In the genomic region with DNA sequence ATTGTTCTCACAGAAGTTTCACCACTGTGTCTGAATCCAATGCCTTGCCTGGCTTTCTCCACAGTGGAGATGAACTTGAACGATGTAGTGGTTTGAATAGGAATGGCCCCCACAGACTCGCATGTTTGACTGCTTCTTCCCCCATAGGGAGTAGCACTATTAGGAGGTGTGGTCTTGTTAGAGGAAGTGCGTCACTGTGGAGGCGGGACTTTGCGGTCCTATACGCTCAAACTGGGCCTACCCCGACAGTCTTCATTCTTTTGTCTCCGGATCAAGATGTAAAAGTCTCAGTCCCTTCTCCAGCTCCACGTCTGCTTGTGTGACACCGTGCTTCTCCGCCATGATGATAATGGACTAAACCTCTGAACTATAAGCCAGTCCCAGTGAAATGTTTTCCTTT, we compare ENCODE assay signal across 26 mouse cellular contexts.
"Had no signal": no experiment of that assay in that cellular context is flagged by ENCODE, and none has a peak within 500 bp of the region (broad histone marks: within the 10 kb centered on the region; RNA-seq: fewer than 3 reads in every experiment).

No protein-coding gene starts in this region.

- H3K36me3 ChIP-seq: heart, embryonic 13.5 days; heart, embryonic 15.5 days; hindbrain, embryonic 10.5 days; hindbrain, embryonic 12.5 days; intestine, embryonic 15.5 days; limb, embryonic 10.5 days; limb, embryonic 12.5 days; liver, embryonic 12.5 days had no signal

- H3K4me2 ChIP-seq: heart, embryonic 11.5 days; heart, embryonic 13.5 days; heart, embryonic 15.5 days; hindbrain, embryonic 12.5 days; hindbrain, embryonic 14.5 days; intestine, embryonic 15.5 days; limb, embryonic 12.5 days; liver, embryonic 12.5 days had no signal

- H3K27me3 ChIP-seq: heart, embryonic 15.5 days; hindbrain, embryonic 12.5 days; intestine, embryonic 15.5 days; liver, embryonic 12.5 days had no signal

- H3K9ac ChIP-seq: heart, embryonic 13.5 days; heart, embryonic 15.5 days; hindbrain, embryonic 12.5 days; hindbrain, embryonic 14.5 days; intestine, embryonic 15.5 days; limb, embryonic 12.5 days; liver, embryonic 12.5 days had no signal

- H3K27ac ChIP-seq: gastrocnemius, adult 2 months; heart, embryonic 13.5 days; heart, embryonic 15.5 days; hindbrain, embryonic 10.5 days; hindbrain, embryonic 12.5 days; hindbrain, embryonic 14.5 days; intestine, embryonic 15.5 days; layer of hippocampus, adult 2 months; left cerebral cortex, adult 2 months; limb, embryonic 10.5 days; limb, embryonic 12.5 days; liver, embryonic 12.5 days had no signal

- H3K4me1 ChIP-seq: heart, embryonic 13.5 days; heart, embryonic 15.5 days; liver, embryonic 12.5 days had no signal

- ATAC-seq: hindbrain, embryonic 16.5 days; inflammation-experienced regulatory T-cells, adult 6 months; intestine, embryonic 15.5 days; intestine, postnatal 0 days; liver, embryonic 12.5 days had no signal

- H3K4me3 ChIP-seq: gastrocnemius, adult 2 months; heart, embryonic 13.5 days; heart, embryonic 15.5 days; hindbrain, embryonic 10.5 days; hindbrain, embryonic 12.5 days; intestine, embryonic 15.5 days; layer of hippocampus, adult 2 months; left cerebral cortex, adult 2 months; limb, embryonic 10.5 days; limb, embryonic 12.5 days; liver, embryonic 12.5 days had no signal

- DNase-seq: gastrocnemius, adult 2 months; gastrocnemius, postnatal 10 days; gastrocnemius, postnatal 25 days; heart, adult 18-20 months; heart, postnatal 4 days; kidney, adult 18-20 months; kidney, adult 8-10 months; kidney, postnatal 10 days; kidney, postnatal 25 days; kidney, postnatal 4 days; liver had no signal

- H3K9me3 ChIP-seq: heart, embryonic 13.5 days; heart, embryonic 15.5 days; hindbrain, embryonic 10.5 days; hindbrain, embryonic 12.5 days; intestine, embryonic 15.5 days; limb, embryonic 10.5 days; limb, embryonic 12.5 days; liver, embryonic 12.5 days had no signal
